Mouse (Mus musculus) embryonic fibroblast, embryonic 13.5 days (primary cell): Measurements from ENCODE around the gene Ccm2l. TPM values are rescaled to one million over a fixed set of nuclear protein-coding genes. Genes with fewer than 3 reads are reported as not detected.

ENCODE experiments used
- H3K27ac ChIP-seq: 2 replicates; pipeline ENCODE4 v1.5.1; 2012; ENCODE audit warnings: low read length, control low read depth, inconsistent platforms; ENCODE audit not compliant: insufficient read depth
- H3K4me1 ChIP-seq: 2 replicates; pipeline ENCODE4 v1.6.1; 2011; ENCODE audit warnings: low read length; ENCODE audit not compliant: control insufficient read depth, insufficient read depth
- H3K4me3 ChIP-seq: 2 replicates; pipeline ENCODE4 v1.5.1; 2011; ENCODE audit warnings: mild to moderate bottlenecking, control low read depth, low read length; ENCODE audit not compliant: insufficient read depth
- CTCF ChIP-seq: IDR thresholded peaks from 2 replicates; pipeline ENCODE4 v1.5.1; 2011; ENCODE audit warnings: mild to moderate bottlenecking, control low read depth, low read length, moderate library complexity, borderline replicate concordance; ENCODE audit not compliant: insufficient read depth
- POLR2A ChIP-seq: IDR thresholded peaks from 2 replicates; pipeline ENCODE4 v1.6.1; 2011; ENCODE audit warnings: low read depth, mild to moderate bottlenecking, control low read depth, low read length, moderate library complexity
- polyA plus RNA-seq: library from polyadenylated mRNA; stranded (reverse); fragments of >200 nt; gene quantifications from 2 replicates; pipeline ENCODE4 v1.2.4, GENCODE M21; 2011; ENCODE audit warnings: low read depth; ENCODE audit not compliant: missing spikeins, insufficient read length

The Ccm2l gene
- not detected in 2 replicates for polyA plus RNA-seq

GRCm38 (mm10) chr2:153065747-153066508, at the start of gene Ccm2l:
Gene Ccm2l (plus strand): TSS chr2:153065955.
- H3K27ac ChIP-seq, result no peak within 1 kb of the TSS
- H3K4me3 ChIP-seq, result no peak within 1 kb of the TSS
- TF ChIP-seq POLR2A (no peak), CTCF (no peak)
- no peaks in the 10 kb centered on the region for H3K4me1 ChIP-seq

- Histone ChIP-seq H3K4me3 (no peak overlapping the region), H3K27ac (no peak overlapping the region), H3K4me1 (peaks cover 8% of the 10 kb centered on the region; the same call in 1 of the 2 replicates)
- no peak for TF ChIP-seq POLR2A
- TF ChIP-seq CTCF, result no peak
Measured at GRCm38 (mm10) chr2:153016786-153017185, 49.0 kb upstream of the Ccm2l start.

GRCm38 (mm10) chr2:153019355-153019754, 46.4 kb upstream of the Ccm2l start:
- H3K4me3 ChIP-seq, result no peak overlapping the region
- TF ChIP-seq POLR2A (no peak), CTCF (no peak)
- no peaks in the 10 kb centered on the region for H3K4me1 ChIP-seq
- no peak overlapping the region for H3K27ac ChIP-seq

GRCm38 (mm10) chr2:153021163-153021562, 44.6 kb upstream of the Ccm2l start:
- no peak overlapping the region for H3K4me3 ChIP-seq
- TF ChIP-seq CTCF, result no peak
- TF ChIP-seq POLR2A, result no peak
- H3K4me1 ChIP-seq, result no peaks in the 10 kb centered on the region
- H3K27ac ChIP-seq, result no peak overlapping the region

- H3K27ac ChIP-seq, result no peak overlapping the region
- H3K4me1 ChIP-seq, result no peaks in the 10 kb centered on the region
- TF ChIP-seq POLR2A, result no peak
- TF ChIP-seq CTCF, result no peak
- no peak overlapping the region for H3K4me3 ChIP-seq
Measured at GRCm38 (mm10) chr2:153022855-153023254, 42.9 kb upstream of the Ccm2l start.

- no peak overlapping the region for H3K4me3 ChIP-seq
- H3K4me1 ChIP-seq, result no peaks in the 10 kb centered on the region
- TF ChIP-seq POLR2A, result no peak
- no peak for TF ChIP-seq CTCF
- H3K27ac ChIP-seq, result no peak overlapping the region
Measured at GRCm38 (mm10) chr2:153026052-153026451, 39.7 kb upstream of the Ccm2l start.

- no peak overlapping the region for H3K27ac ChIP-seq
- no peaks in the 10 kb centered on the region for H3K4me1 ChIP-seq
- no peak overlapping the region for H3K4me3 ChIP-seq
- TF ChIP-seq POLR2A (no peak), CTCF (no peak)
Measured at GRCm38 (mm10) chr2:153027501-153027900, 38.3 kb upstream of the Ccm2l start.

- TF ChIP-seq POLR2A (no peak), CTCF (no peak)
- H3K4me1 ChIP-seq, result no peaks in the 10 kb centered on the region
- no peak overlapping the region for H3K4me3 ChIP-seq
- no peak overlapping the region for H3K27ac ChIP-seq
Measured at GRCm38 (mm10) chr2:153030422-153030821, 35.3 kb upstream of the Ccm2l start.

- Histone ChIP-seq H3K4me3 (no peak within 1 kb of the TSS), H3K27ac (no peak within 1 kb of the TSS)
- TF ChIP-seq CTCF, result no peak
- no peak for TF ChIP-seq POLR2A
Measured at GRCm38 (mm10) chr2:153031126-153032082, 34.4 kb upstream of the Ccm2l start, which contains the start of gene Xkr7. Gene Xkr7 (plus strand): TSS chr2:153031852.

GRCm38 (mm10) chr2:153032083-153032842, 33.5 kb upstream of the Ccm2l start:
- TF ChIP-seq CTCF, result peak; percentile 22; the same call in 1 of the 2 replicates
- no peak for TF ChIP-seq POLR2A
- Histone ChIP-seq H3K27ac (no peak overlapping the region), H3K4me3 (no peak overlapping the region), H3K4me1 (no peaks in the 10 kb centered on the region)

More at GRCm38 (mm10) chr2:153031126-153032082, 34.4 kb upstream of the Ccm2l start, which contains the start of gene Xkr7:
- no peaks in the 10 kb centered on the region for H3K4me1 ChIP-seq
